Mouse (Mus musculus) embryonic fibroblast, embryonic 13.5 days (primary cell): ENCODE data around the gene C1qtnf9. TPM values are rescaled to one million over a fixed set of nuclear protein-coding genes. Genes with fewer than 3 reads are reported as not detected.

ENCODE experiments used
- H3K27ac ChIP-seq: 2 replicates; pipeline ENCODE4 v1.5.1; 2012; ENCODE audit warnings: low read length, control low read depth, inconsistent platforms; ENCODE audit not compliant: insufficient read depth
- H3K4me1 ChIP-seq: 2 replicates; pipeline ENCODE4 v1.6.1; 2011; ENCODE audit warnings: low read length; ENCODE audit not compliant: control insufficient read depth, insufficient read depth
- H3K4me3 ChIP-seq: 2 replicates; pipeline ENCODE4 v1.5.1; 2011; ENCODE audit warnings: mild to moderate bottlenecking, control low read depth, low read length; ENCODE audit not compliant: insufficient read depth
- CTCF ChIP-seq: IDR thresholded peaks from 2 replicates; pipeline ENCODE4 v1.5.1; 2011; ENCODE audit warnings: mild to moderate bottlenecking, control low read depth, low read length, moderate library complexity, borderline replicate concordance; ENCODE audit not compliant: insufficient read depth
- POLR2A ChIP-seq: IDR thresholded peaks from 2 replicates; pipeline ENCODE4 v1.6.1; 2011; ENCODE audit warnings: low read depth, mild to moderate bottlenecking, control low read depth, low read length, moderate library complexity
- polyA plus RNA-seq: library from polyadenylated mRNA; stranded (reverse); fragments of >200 nt; gene quantifications from 2 replicates; pipeline ENCODE4 v1.2.4, GENCODE M21; 2011; ENCODE audit warnings: low read depth; ENCODE audit not compliant: missing spikeins, insufficient read length

The C1qtnf9 gene
- polyA plus RNA-seq, 1 experiment, result not detected

DNA sequence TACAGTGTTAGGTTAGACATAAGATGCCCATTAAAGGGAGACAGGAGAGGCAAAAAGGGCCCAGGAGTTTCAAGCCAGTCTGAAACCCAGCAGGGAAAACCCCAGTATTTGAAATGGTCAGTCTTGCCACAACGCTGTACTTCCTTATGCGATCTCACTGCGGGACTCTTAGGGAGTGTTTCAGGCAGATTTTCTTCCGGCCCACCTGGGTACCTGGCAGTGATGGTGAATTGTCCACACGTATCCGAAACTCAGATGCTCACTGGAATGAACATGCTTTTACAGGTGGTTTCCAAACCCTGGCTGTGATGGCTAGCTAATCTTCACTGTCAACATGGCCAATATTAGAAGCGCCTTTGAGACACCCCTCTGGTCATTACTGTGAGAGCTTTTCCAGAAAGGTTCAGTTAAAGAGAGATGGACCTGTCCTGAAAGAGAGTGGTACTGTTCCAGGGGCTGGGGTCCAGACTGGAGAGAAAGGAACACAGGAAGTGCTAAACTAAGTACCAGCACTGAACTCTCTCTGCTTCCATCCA, 14.3 kb downstream of the C1qtnf9 start:
- no peak overlapping the region for H3K4me3 ChIP-seq
- H3K27ac ChIP-seq, result no peak overlapping the region
- TF ChIP-seq CTCF (no peak), POLR2A (no peak)

DNA sequence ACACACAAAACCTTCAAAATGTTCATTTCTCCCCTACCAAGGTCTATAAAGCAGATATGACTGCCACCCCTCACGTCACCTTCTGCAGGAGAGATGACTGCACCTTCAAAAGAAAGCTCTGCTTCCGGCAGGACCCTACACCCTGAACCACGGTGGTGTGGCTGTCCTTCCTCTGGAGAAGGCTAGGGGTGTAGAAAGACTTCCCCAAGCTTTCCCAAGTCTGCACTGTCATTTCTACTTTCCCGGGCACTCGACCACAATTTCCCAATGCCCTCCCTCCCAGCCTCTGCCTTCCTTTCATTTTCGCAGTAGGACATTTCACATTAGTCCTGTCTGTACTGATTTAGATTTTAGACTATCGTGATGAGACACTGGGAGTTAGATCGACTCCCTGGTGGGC, 15.3 kb downstream of the C1qtnf9 start:
- Histone ChIP-seq H3K4me1 (no peaks in the 10 kb centered on the region), H3K27ac (no peak overlapping the region), H3K4me3 (no peak overlapping the region)
- TF ChIP-seq POLR2A (no peak), CTCF (no peak)

More for the DNA sequence above, 14.3 kb downstream of the C1qtnf9 start:
- H3K4me1 ChIP-seq, result no peaks in the 10 kb centered on the region

DNA sequence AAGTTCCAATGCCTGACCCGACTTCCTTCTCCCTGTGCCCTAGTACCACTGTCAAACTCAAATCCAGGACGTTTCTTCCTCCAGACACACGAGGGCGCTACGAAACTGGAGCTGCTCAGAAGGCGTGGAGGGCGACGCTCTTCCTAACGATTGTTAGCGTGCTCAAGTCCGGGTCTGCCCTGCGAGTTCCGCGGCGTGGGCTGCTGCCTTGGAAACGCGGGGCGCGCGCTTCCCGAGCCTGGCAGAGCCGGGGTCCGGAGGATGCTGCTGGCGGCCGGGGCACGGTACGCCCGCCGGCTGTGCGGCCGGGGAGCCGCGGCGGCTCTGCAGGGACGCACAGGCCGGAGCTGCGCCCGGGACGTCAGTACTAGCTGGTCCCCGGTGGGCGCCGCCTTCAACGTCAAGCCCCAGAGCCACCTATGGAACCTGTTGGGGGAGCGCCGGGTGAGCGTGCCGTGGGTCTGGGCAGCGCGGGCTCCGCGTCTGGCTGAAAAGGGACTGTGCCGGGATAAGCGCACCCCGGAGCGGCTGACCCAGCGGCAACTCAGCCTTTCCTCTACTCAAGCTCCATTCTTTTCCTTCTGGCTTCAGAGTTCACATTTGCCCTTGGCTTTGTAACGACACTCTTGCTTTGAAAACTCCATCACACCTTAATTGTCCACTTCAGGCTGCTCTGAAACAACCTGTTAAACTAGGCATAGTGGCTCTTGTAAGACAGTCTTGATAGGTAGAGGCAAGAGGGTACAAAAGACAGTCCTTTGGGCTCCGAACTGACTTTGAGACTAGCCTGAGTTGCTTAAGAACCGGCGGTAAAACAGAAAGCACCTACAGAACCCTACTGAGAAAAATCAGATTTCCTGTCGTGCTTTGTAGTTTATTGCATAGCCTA, 16.7 kb downstream of the C1qtnf9 start, which contains the start of gene Mipep:
Gene Mipep, plus strand, starts transcription at position 147 of the 889 bp plus-strand sequence.
- Histone ChIP-seq H3K4me3 (peak within 1 kb of the TSS; percentile 90), H3K4me1 (no peaks in the 10 kb centered on the region), H3K27ac (no peak within 1 kb of the TSS)
- TF ChIP-seq CTCF, result peak; percentile 96
- peak; percentile 44; the same call in 1 of the 2 replicates for TF ChIP-seq POLR2A

DNA sequence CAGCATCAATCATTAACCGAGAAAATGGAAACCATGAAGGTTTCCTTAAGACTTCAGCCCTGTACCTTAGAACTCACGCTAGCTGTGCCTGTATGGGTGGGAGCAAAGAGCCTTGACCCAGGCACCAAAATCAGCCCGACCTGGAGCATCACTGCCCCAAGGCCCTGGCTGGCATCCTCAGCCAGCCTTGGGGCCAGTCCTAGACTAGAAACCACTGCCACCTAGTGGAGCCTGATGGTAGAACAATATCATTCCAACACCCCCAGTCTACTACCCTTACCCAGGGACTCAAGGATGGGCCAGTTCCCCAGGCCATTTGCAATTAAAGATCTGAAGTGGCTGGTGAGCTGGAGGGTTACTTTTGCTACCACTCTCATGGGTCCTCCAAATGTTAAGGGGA, 22.2 kb downstream of the C1qtnf9 start:
- no peak overlapping the region for H3K4me3 ChIP-seq
- TF ChIP-seq POLR2A (no peak), CTCF (peak; percentile 36; the same call in 1 of the 2 replicates)
- no peak overlapping the region for H3K27ac ChIP-seq
- H3K4me1 ChIP-seq, result no peaks in the 10 kb centered on the region

DNA sequence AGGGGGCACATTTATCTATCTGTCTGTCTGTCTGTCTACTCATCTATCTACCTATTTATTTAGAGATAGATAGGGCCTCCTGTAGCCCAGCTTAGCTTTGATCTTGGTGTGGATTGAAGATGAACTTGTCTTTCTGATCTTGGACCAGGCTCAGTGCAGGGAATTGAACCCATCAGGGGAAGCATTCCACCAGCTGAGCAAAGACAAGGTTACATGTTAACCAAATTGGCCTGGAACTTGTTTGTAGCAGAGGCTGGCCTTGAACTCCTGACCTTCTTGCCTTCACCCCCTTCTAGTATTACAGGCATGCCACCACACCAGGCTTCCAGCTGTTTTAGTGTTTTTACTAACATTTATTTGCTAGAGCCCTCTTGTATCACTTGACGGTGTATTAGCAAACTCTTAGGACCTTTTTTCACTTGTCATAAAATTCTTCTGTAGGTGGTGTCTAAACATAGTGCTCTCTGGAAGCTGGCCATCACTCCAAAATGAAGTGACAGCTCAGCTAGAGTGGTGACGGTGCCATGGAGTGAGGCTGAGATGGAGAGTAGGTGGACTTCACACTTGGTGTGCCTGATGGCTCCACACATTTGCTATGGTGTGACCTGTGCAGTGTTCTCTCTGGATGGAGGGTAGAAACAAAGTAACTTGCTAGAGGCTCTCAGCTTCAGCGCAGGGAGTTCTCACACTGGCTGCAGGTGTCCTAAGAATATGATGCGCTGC, 28.8 kb downstream of the C1qtnf9 start:
- Histone ChIP-seq H3K27ac (no peak overlapping the region), H3K4me3 (no peak overlapping the region), H3K4me1 (no peaks in the 10 kb centered on the region)
- no peak for TF ChIP-seq POLR2A
- TF ChIP-seq CTCF, result no peak

DNA sequence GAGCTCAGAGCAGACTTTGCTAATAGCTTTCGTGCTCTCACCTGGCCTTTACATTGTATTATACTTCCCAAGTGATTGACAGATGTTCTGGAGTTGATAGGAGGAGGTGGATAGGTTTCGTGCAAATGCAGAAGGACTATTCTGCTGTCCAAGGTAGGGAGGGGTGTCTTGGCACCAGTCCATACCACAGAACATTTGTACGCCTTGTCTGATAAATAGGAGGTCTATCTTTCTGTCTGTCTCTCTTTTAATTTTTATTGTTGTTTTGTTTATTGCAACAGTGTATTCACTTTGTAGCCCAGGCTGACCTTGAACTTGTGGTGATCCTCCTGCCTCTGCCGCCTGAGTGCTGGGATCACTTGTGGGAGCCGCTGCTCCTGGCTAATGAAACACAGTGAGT, 29.7 kb downstream of the C1qtnf9 start:
- H3K27ac ChIP-seq, result no peak overlapping the region
- TF ChIP-seq CTCF (no peak), POLR2A (no peak)
- H3K4me3 ChIP-seq, result no peak overlapping the region
- H3K4me1 ChIP-seq, result no peaks in the 10 kb centered on the region

DNA sequence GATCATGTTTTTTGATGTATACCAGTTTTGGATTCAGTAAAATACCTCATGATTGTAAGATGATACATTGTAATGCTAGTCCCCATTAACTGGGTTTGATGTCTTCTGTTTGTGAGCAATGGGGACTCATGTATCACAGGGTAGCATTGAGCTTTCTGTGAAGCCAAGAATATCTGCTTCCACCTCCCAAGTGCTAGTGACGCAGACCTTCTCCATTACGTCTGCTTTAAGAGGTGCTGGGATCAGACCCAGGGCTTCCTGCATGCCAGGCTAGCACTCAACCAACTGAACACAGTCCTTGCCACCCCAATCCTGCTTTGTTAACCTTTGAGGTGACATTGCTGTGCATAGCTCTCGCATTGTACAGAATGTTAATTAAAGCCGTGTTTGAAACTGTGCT, 30.8 kb downstream of the C1qtnf9 start:
- Histone ChIP-seq H3K27ac (no peak overlapping the region), H3K4me3 (no peak overlapping the region), H3K4me1 (no peaks in the 10 kb centered on the region)
- TF ChIP-seq CTCF (no peak), POLR2A (no peak)

DNA sequence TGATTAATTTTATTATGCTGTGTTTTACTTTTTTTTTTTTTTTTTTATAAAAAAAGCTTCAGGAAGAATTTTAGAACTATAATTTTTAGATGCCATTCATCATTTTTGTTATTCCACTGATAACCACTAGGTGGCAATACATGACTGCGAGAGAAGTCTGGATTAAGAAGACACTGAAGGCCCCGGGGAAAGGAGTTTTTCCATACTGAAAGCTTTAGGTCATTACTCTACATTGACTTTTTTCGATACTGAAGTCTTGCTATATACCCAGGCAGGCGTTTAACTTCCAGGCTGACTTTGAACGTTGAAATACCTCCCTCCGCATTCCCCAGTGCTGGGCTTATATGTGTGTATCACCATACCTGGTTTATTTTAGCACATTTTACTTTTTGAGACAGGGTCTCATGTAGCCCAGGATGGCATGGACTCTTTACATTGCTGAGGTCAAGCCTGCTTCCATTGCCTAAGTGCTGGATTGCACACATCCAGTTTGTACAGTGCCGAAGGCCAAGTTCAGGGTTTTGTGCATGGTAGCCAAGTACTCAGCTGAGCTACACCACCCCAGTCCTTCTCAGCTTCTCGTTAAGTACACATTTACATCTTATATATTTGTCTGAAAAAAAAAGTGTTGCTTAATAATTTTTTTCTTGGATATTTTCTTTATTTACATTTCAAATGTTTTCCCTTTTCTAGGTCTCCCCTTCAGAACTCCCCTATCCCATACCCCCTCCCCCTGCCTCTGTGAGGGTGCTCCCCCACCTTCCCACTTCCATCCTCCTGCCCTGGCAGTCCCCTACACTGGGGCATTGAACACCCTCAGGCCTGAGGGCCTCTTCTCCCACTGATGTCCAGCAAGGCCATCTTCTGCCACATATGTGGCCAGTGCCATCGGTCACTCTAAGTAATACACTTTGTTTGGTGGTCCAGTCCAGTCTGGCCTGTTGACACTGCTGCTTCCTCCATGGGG, 32.1 kb downstream of the C1qtnf9 start:
- Histone ChIP-seq H3K4me3 (no peak overlapping the region), H3K4me1 (no peaks in the 10 kb centered on the region), H3K27ac (no peak overlapping the region)
- TF ChIP-seq POLR2A, result no peak
- TF ChIP-seq CTCF, result no peak

DNA sequence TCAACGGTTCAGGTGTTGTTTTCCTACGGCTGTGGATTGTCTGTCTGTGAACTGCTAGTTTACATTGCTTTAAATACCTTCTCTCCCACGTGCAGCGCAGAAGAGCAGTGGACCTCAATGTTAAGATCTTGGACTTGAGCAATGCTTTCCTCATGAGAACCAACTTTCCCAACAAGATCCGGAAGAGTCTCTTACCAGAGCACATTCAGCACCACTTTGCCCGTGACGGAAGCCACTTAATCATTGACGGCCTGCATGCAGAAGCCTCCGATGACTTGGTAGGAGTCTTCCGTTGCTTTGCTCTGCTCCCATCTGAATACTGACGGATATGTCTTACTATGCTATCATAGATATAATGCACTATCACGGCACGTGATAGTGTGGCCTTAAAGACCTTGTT, 34.1 kb downstream of the C1qtnf9 start:
- H3K4me1 ChIP-seq, result no peaks in the 10 kb centered on the region; the same call in 1 of the 2 replicates
- no peak overlapping the region for H3K4me3 ChIP-seq
- no peak overlapping the region for H3K27ac ChIP-seq
- TF ChIP-seq POLR2A (no peak), CTCF (no peak)
